Mouse (Mus musculus): ENCODE measurements at regions not wholly inside any gene's neighbourhood (a gene's known extent, or its start where the extent isn't known, plus 50 kb on each side); places are given as distances from the start of the nearest gene placed in this dataset.

GRCm38 (mm10) chr1:177638381-177638780 lies 91.2 kb upstream of the 1700016C15Rik start:
- H3K27me3 ChIP-seq (ENCODE audit: insufficient read depth, low read length), result peaks cover 47% of the 10 kb centered on the region
- H3K4me3 ChIP-seq (replicated peaks; ENCODE audit: low read length), result no peak overlapping the region
- no peaks in the 10 kb centered on the region; the same call in 1 of the 2 replicates for H3K9me3 ChIP-seq (ENCODE audit: low read length)
- H3K36me3 ChIP-seq (ENCODE audit: insufficient read depth, low read length), result no peaks in the 10 kb centered on the region
- no peak for TF ChIP-seq POU5F1 (IDR thresholded peaks at IDR 0.05; ENCODE audit: borderline replicate concordance, low read length)
- H3K4me1 ChIP-seq (replicated peaks; ENCODE audit: low read depth, low read length), result peaks cover 20% of the 10 kb centered on the region

GRCm38 (mm10) chr1:177639931-177640846 lies 89.4 kb upstream of the 1700016C15Rik start:
- Histone ChIP-seq H3K9me3 (ENCODE audit: low read length) (no peaks in the 10 kb centered on the region; the same call in 1 of the 2 replicates), H3K4me1 (replicated peaks; ENCODE audit: low read depth, low read length) (peaks cover 20% of the 10 kb centered on the region), H3K36me3 (ENCODE audit: insufficient read depth, low read length) (no peaks in the 10 kb centered on the region), H3K27me3 (ENCODE audit: insufficient read depth, low read length) (peaks cover 36% of the 10 kb centered on the region), H3K4me3 (replicated peaks; ENCODE audit: low read length) (no peak overlapping the region)
- TF ChIP-seq POU5F1 (IDR thresholded peaks at IDR 0.05; ENCODE audit: borderline replicate concordance, low read length), result no peak
- TF ChIP-seq CTCF (conservative IDR thresholded peaks at IDR 0.05; ENCODE audit: low read length), result no peak
- TF ChIP-seq NANOG (IDR thresholded peaks at IDR 0.05; ENCODE audit: borderline replicate concordance, low read length), result no peak

GRCm38 (mm10) chr1:177642712-177643467 lies 86.7 kb upstream of the 1700016C15Rik start:
- no peak overlapping the region for H3K4me3 ChIP-seq (replicated peaks; ENCODE audit: low read length)
- H3K9me3 ChIP-seq (ENCODE audit: low read length), result no peaks in the 10 kb centered on the region
- H3K4me1 ChIP-seq (replicated peaks; ENCODE audit: low read depth, low read length), result peaks cover 20% of the 10 kb centered on the region
- TF ChIP-seq CTCF (conservative IDR thresholded peaks at IDR 0.05; ENCODE audit: low read length) (no peak), POU5F1 (IDR thresholded peaks at IDR 0.05; ENCODE audit: borderline replicate concordance, low read length) (no peak), NANOG (IDR thresholded peaks at IDR 0.05; ENCODE audit: borderline replicate concordance, low read length) (no peak)
- H3K36me3 ChIP-seq (ENCODE audit: insufficient read depth, low read length), result no peaks in the 10 kb centered on the region
- H3K27me3 ChIP-seq (ENCODE audit: insufficient read depth, low read length), result peaks cover 33% of the 10 kb centered on the region

GRCm38 (mm10) chr1:177643662-177644061 lies 86.0 kb upstream of the 1700016C15Rik start:
- H3K9me3 ChIP-seq (ENCODE audit: low read length), result no peaks in the 10 kb centered on the region
- no peaks in the 10 kb centered on the region for H3K36me3 ChIP-seq (ENCODE audit: insufficient read depth, low read length)
- peaks cover 32% of the 10 kb centered on the region for H3K27me3 ChIP-seq (ENCODE audit: insufficient read depth, low read length)
- H3K4me3 ChIP-seq (replicated peaks; ENCODE audit: low read length), result no peak overlapping the region
- H3K4me1 ChIP-seq (replicated peaks; ENCODE audit: low read depth, low read length), result peaks cover 20% of the 10 kb centered on the region
- TF ChIP-seq CTCF (conservative IDR thresholded peaks at IDR 0.05; ENCODE audit: low read length), result no peak
- no peak for TF ChIP-seq POU5F1 (IDR thresholded peaks at IDR 0.05; ENCODE audit: borderline replicate concordance, low read length)
- TF ChIP-seq NANOG (IDR thresholded peaks at IDR 0.05; ENCODE audit: borderline replicate concordance, low read length), result no peak

- Histone ChIP-seq H3K27me3 (ENCODE audit: insufficient read depth, low read length) (peaks cover 26% of the 10 kb centered on the region), H3K4me1 (replicated peaks; ENCODE audit: low read depth, low read length) (peaks cover 20% of the 10 kb centered on the region), H3K36me3 (ENCODE audit: insufficient read depth, low read length) (no peaks in the 10 kb centered on the region), H3K4me3 (replicated peaks; ENCODE audit: low read length) (no peak overlapping the region), H3K9me3 (ENCODE audit: low read length) (no peaks in the 10 kb centered on the region)
- TF ChIP-seq NANOG (IDR thresholded peaks at IDR 0.05; ENCODE audit: borderline replicate concordance, low read length) (no peak), POU5F1 (IDR thresholded peaks at IDR 0.05; ENCODE audit: borderline replicate concordance, low read length) (no peak), CTCF (conservative IDR thresholded peaks at IDR 0.05; ENCODE audit: low read length) (no peak)
These were observed 85.4 kb upstream of the 1700016C15Rik start for GRCm38 (mm10) chr1:177644214-177644613.

- H3K36me3 ChIP-seq (ENCODE audit: insufficient read depth, low read length), result no peaks in the 10 kb centered on the region
- no peak for TF ChIP-seq NANOG (IDR thresholded peaks at IDR 0.05; ENCODE audit: borderline replicate concordance, low read length)
- TF ChIP-seq POU5F1 (IDR thresholded peaks at IDR 0.05; ENCODE audit: borderline replicate concordance, low read length), result no peak
- TF ChIP-seq CTCF (conservative IDR thresholded peaks at IDR 0.05; ENCODE audit: low read length), result no peak
- H3K9me3 ChIP-seq (ENCODE audit: low read length), result no peaks in the 10 kb centered on the region
- peaks cover 16% of the 10 kb centered on the region for H3K27me3 ChIP-seq (ENCODE audit: insufficient read depth, low read length)
- no peak overlapping the region for H3K4me3 ChIP-seq (replicated peaks; ENCODE audit: low read length)
- peaks cover 13% of the 10 kb centered on the region for H3K4me1 ChIP-seq (replicated peaks; ENCODE audit: low read depth, low read length)
These were observed 84.3 kb upstream of the 1700016C15Rik start for GRCm38 (mm10) chr1:177645327-177645726.

GRCm38 (mm10) chr1:177645897-177646535 lies 83.6 kb upstream of the 1700016C15Rik start:
- Histone ChIP-seq H3K4me1 (replicated peaks; ENCODE audit: low read depth, low read length) (peaks cover 6% of the 10 kb centered on the region; the same call in 1 of the 2 replicates), H3K9me3 (ENCODE audit: low read length) (no peaks in the 10 kb centered on the region)
- TF ChIP-seq CTCF (conservative IDR thresholded peaks at IDR 0.05; ENCODE audit: low read length) (no peak), POU5F1 (IDR thresholded peaks at IDR 0.05; ENCODE audit: borderline replicate concordance, low read length) (no peak), NANOG (IDR thresholded peaks at IDR 0.05; ENCODE audit: borderline replicate concordance, low read length) (no peak)

GRCm38 (mm10) chr1:177647876-177648275 lies 81.7 kb upstream of the 1700016C15Rik start:
- Histone ChIP-seq H3K4me1 (replicated peaks; ENCODE audit: low read depth, low read length) (peaks cover 4% of the 10 kb centered on the region; the same call in 1 of the 2 replicates), H3K9me3 (ENCODE audit: low read length) (no peaks in the 10 kb centered on the region), H3K4me3 (replicated peaks; ENCODE audit: low read length) (no peak overlapping the region), H3K36me3 (ENCODE audit: insufficient read depth, low read length) (no peaks in the 10 kb centered on the region), H3K27me3 (ENCODE audit: insufficient read depth, low read length) (peaks cover 8% of the 10 kb centered on the region; the same call in 1 of the 2 replicates)
- no peak for TF ChIP-seq NANOG (IDR thresholded peaks at IDR 0.05; ENCODE audit: borderline replicate concordance, low read length)
- TF ChIP-seq CTCF (conservative IDR thresholded peaks at IDR 0.05; ENCODE audit: low read length), result no peak
- TF ChIP-seq POU5F1 (IDR thresholded peaks at IDR 0.05; ENCODE audit: borderline replicate concordance, low read length), result no peak

More at GRCm38 (mm10) chr1:177645897-177646535, 83.6 kb upstream of the 1700016C15Rik start:
- H3K27me3 ChIP-seq (ENCODE audit: insufficient read depth, low read length), result peaks cover 13% of the 10 kb centered on the region
- H3K36me3 ChIP-seq (ENCODE audit: insufficient read depth, low read length), result no peaks in the 10 kb centered on the region
- no peak overlapping the region for H3K4me3 ChIP-seq (replicated peaks; ENCODE audit: low read length)

All from E14TG2a.4 (cell line).